In the genomic region with DNA sequence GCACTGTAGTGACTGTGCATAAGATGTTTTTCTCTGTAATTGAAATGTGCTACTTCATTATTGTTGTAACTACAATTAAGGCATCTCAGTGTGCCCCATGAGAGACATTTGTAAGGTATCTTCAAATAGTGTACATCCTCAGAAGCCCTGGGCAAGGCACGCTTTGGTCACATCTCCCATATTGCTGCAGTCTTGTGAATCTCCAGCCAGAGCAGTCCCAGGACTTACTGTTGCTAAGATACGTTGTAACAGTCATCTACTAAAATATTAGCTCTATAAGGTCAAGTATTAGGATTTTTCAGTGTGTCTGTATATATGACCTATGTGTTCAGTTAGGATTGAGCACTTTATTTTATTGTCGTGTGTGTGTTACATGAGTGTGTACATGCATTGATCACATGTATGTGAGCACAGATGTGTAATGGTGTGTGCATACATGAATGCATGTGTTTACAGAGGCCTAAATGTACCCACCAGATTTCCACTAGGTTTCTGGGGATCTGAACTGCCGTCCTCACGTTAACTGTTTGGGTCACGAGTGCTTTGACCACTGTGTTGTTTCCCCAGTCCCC, we compare ENCODE assay signal across 15 mouse cellular contexts. TPM values are rescaled to one million over a fixed set of nuclear protein-coding genes. Genes with fewer than 3 reads are reported as not detected.
DNase-seq lines count a peak whose midpoint lies in the region; ATAC-seq and TF ChIP-seq lines count a peak whose summit lies in the region.
"Had no signal": no experiment of that assay in that cellular context is flagged by ENCODE, and none has a peak within 500 bp of the region (broad histone marks: within the 10 kb centered on the region; RNA-seq: fewer than 3 reads in every experiment).

No protein-coding gene starts in this region.

- TF ChIP-seq POLR2A in CH12.LX (IDR thresholded peaks at IDR 0.05; ENCODE audit: low read depth, low read length) = no peak

- no peak overlapping the region for H3K4me3 ChIP-seq in CH12.LX (replicated peaks in 1 of 3; ENCODE audit: low read depth in 2 of 3, low read length in 2 of 3, poor library complexity in 1 of 3)
- no peak overlapping the region for H3K4me3 ChIP-seq in forebrain, embryonic 12.5 days (replicated peaks)
- no peak overlapping the region for H3K4me3 ChIP-seq in hindbrain, embryonic 13.5 days
- no peak overlapping the region for H3K4me3 ChIP-seq in midbrain, embryonic 14.5 days (replicated peaks; ENCODE audit: low read depth, low read length)
- H3K4me3 ChIP-seq in limb, embryonic 10.5 days = no peak overlapping the region
- H3K4me3 ChIP-seq: erythroblast, embryonic 14.5 days; limb, embryonic 13.5 days had no signal

- in situ Hi-C loops in CH12.LX (cut with MboI; ENCODE audit: low pct_ligation_motif_present, low pct_unique_long_range_greater_than_20kb, low sequenced_read_pairs) = no loop called here

- H3K4me1 ChIP-seq in CH12.LX (ENCODE audit: control insufficient read depth in 1 of 2, insufficient read depth in 2 of 2) = peaks cover 21 to 28% of the 10 kb centered on the region in 2 experiments
- H3K4me1 ChIP-seq in forebrain, embryonic 12.5 days = peaks cover 24% of the 10 kb centered on the region
- peaks cover 19% of the 10 kb centered on the region for H3K4me1 ChIP-seq in hindbrain, embryonic 13.5 days (replicated peaks)
- H3K4me1 ChIP-seq in midbrain, embryonic 14.5 days (ENCODE audit: control insufficient read depth, insufficient read depth, low read length) = peaks cover 14% of the 10 kb centered on the region
- H3K4me1 ChIP-seq in limb, embryonic 10.5 days = 0 out of 2 replicates have a peak, but pooled peaks cover 5% of the 10 kb centered on the region

- H3K27me3 ChIP-seq in CH12.LX (replicated peaks) = no peaks in the 10 kb centered on the region
- H3K27me3 ChIP-seq in forebrain, embryonic 12.5 days = no peaks in the 10 kb centered on the region
- H3K27me3 ChIP-seq in hindbrain, embryonic 13.5 days = no peaks in the 10 kb centered on the region
- H3K27me3 ChIP-seq in midbrain, embryonic 14.5 days (ENCODE audit: control insufficient read depth, insufficient read depth, low read length) = no peaks in the 10 kb centered on the region
- H3K27me3 ChIP-seq in limb, embryonic 10.5 days (ENCODE audit: low read depth, poor library complexity, severe bottlenecking) = no peaks in the 10 kb centered on the region
- H3K27me3 ChIP-seq: limb, embryonic 13.5 days had no signal

- TF ChIP-seq RAD21 in CH12.LX (IDR thresholded peaks at IDR 0.05; ENCODE audit: low read depth, low read length) = no peak

- DNase-seq in CH12.LX (ENCODE audit: extremely low read depth) = peak; percentile 16
- no peak for DNase-seq in midbrain, embryonic 14.5 days
- no peak for DNase-seq in yolk sac, embryonic 10.5 days (ENCODE audit: low spot score)
- DNase-seq in limb, embryonic 10.5 days (ENCODE audit: low spot score) = no peak
- no peak for DNase-seq in thymus, adult 18-20 months
- no peak for DNase-seq in thymus, postnatal 10 days (ENCODE audit: low spot score in 2 of 2)
- DNase-seq: kidney, adult 9 months; kidney, postnatal 4 days; lung, postnatal 14 days had no signal

- TF ChIP-seq EP300 in CH12.LX (IDR thresholded peaks at IDR 0.05; ENCODE audit: low read length) = no peak

- no peak for TF ChIP-seq CTCF in CH12.LX (conservative IDR thresholded peaks at IDR 0.05 in 1 of 2, IDR thresholded peaks at IDR 0.05 in 1 of 2; ENCODE audit: low read depth in 2 of 2, low read length in 2 of 2)

- H3K9ac ChIP-seq in CH12.LX (ENCODE audit: insufficient read depth, low read depth) = peak overlapping the region; percentile 7; the same call in 1 of the 2 replicates
- H3K9ac ChIP-seq in forebrain, embryonic 12.5 days = no peak overlapping the region
- H3K9ac ChIP-seq in hindbrain, embryonic 13.5 days = no peak overlapping the region
- H3K9ac ChIP-seq in midbrain, embryonic 14.5 days (replicated peaks; ENCODE audit: low read length) = no peak overlapping the region
- H3K9ac ChIP-seq: limb, embryonic 13.5 days had no signal

- peak; percentile 3 for ATAC-seq in forebrain, embryonic 12.5 days (ENCODE audit: low FRiP score)
- ATAC-seq in hindbrain, embryonic 13.5 days (ENCODE audit: low FRiP score) = peak; percentile 53
- peak; percentile 38; the same call in 1 of the 2 replicates for ATAC-seq in midbrain, embryonic 14.5 days (ENCODE audit: low FRiP score, low TSS enrichment)

- H3K9me3 ChIP-seq in CH12.LX (replicated peaks; ENCODE audit: low read length) = no peaks in the 10 kb centered on the region
- no peaks in the 10 kb centered on the region for H3K9me3 ChIP-seq in forebrain, embryonic 12.5 days
- H3K9me3 ChIP-seq in hindbrain, embryonic 13.5 days = no peaks in the 10 kb centered on the region
- no peaks in the 10 kb centered on the region for H3K9me3 ChIP-seq in midbrain, embryonic 14.5 days (ENCODE audit: control insufficient read depth, low read length)
- no peaks in the 10 kb centered on the region for H3K9me3 ChIP-seq in limb, embryonic 10.5 days (replicated peaks)
- H3K9me3 ChIP-seq: limb, embryonic 13.5 days had no signal

- no peaks in the 10 kb centered on the region for H3K79me2 ChIP-seq in CH12.LX (replicated peaks; ENCODE audit: control insufficient read depth, extremely low read depth, insufficient read depth, poor library complexity, severe bottlenecking)

- no peaks in the 10 kb centered on the region for H3K36me3 ChIP-seq in CH12.LX (replicated peaks in 1 of 2; ENCODE audit: control insufficient read depth in 1 of 2, insufficient read depth in 1 of 2, low read length in 1 of 2)
- no peaks in the 10 kb centered on the region for H3K36me3 ChIP-seq in forebrain, embryonic 12.5 days (replicated peaks)
- H3K36me3 ChIP-seq in hindbrain, embryonic 13.5 days = no peaks in the 10 kb centered on the region
- no peaks in the 10 kb centered on the region for H3K36me3 ChIP-seq in midbrain, embryonic 14.5 days (ENCODE audit: control insufficient read depth, insufficient read depth, low read length)
- no peaks in the 10 kb centered on the region for H3K36me3 ChIP-seq in limb, embryonic 10.5 days
- H3K36me3 ChIP-seq: limb, embryonic 13.5 days had no signal

- H3K4me2 ChIP-seq in CH12.LX (ENCODE audit: insufficient read depth, low read depth, poor library complexity, severe bottlenecking) = peak overlapping the region; percentile 49; the same call in 1 of the 2 replicates
- H3K4me2 ChIP-seq in forebrain, embryonic 12.5 days = no peak overlapping the region
- H3K4me2 ChIP-seq in hindbrain, embryonic 13.5 days = no peak overlapping the region
- no peak overlapping the region for H3K4me2 ChIP-seq in midbrain, embryonic 14.5 days (ENCODE audit: low read length)
- H3K4me2 ChIP-seq: limb, embryonic 13.5 days had no signal

- dilution Hi-C loops in CH12.LX (cut with MboI; ENCODE audit: extremely low pct_ligation_motif_present, extremely low pct_unique_long_range_greater_than_20kb, low sequenced_read_pairs) = no loop called here

- H3K27ac ChIP-seq in CH12.LX (ENCODE audit: insufficient read depth, low read depth) = peak overlapping the region; percentile 87
- H3K27ac ChIP-seq in forebrain, embryonic 12.5 days = peak overlapping the region; percentile 82
- H3K27ac ChIP-seq in hindbrain, embryonic 13.5 days = peak overlapping the region; percentile 83
- H3K27ac ChIP-seq in midbrain, embryonic 14.5 days (replicated peaks; ENCODE audit: low read depth, low read length) = peak overlapping the region; percentile 72
- H3K27ac ChIP-seq in limb, embryonic 10.5 days = no peak overlapping the region
- H3K27ac ChIP-seq: limb, embryonic 13.5 days had no signal

- 50% methylated on average over 6 of the region's 6 CpGs for WGBS in forebrain, embryonic 12.5 days
- 42% methylated on average over 6 of the region's 6 CpGs for WGBS in hindbrain, embryonic 13.5 days
- 55% methylated on average over 6 of the region's 6 CpGs for WGBS in midbrain, embryonic 14.5 days
- WGBS in limb, embryonic 10.5 days = 88% methylated on average over 6 of the region's 6 CpGs

TF ChIP-seq in CH12.LX, 34 proteins besides CTCF, POLR2A, EP300 and RAD21:
- peak; percentile 20; the same call in 1 of the 2 replicates for TF ChIP-seq MXI1 (IDR thresholded peaks at IDR 0.05; ENCODE audit: low read depth, low read length)
- TF ChIP-seq BHLHE40 (IDR thresholded peaks at IDR 0.05; ENCODE audit: low read depth, low read length) = peak; percentile 98; the same call in 1 of the 2 replicates
- TF ChIP-seq E2F4 (IDR thresholded peaks at IDR 0.05; ENCODE audit: insufficient replicate concordance, low read depth, low read length) = no peak

RNA-seq across cellular contexts. Expression of gene Crb1, which starts 30.8 kb away (rescaled TPM):
- total RNA-seq in CH12.LX (2012; rRNA removed) = 0.25 and 0.29 TPM in 2 replicates
- 0.12 and 0.16 TPM in 2 replicates for total RNA-seq in CH12.LX (2014; rRNA removed)
- polyA plus RNA-seq in CH12.LX (2012; ENCODE audit: insufficient read length, low read depth) = 0.10 and 0.15 TPM in 2 replicates
- 2.6 and 3.1 TPM in 2 replicates for polyA plus RNA-seq in forebrain, embryonic 12.5 days (2016; fragmentation: Nextera tagmentation; extraction: Ambion mirVana)
- polyA plus RNA-seq in hindbrain, embryonic 13.5 days (2015; fragmentation: Nextera tagmentation; extraction: Ambion mirVana) = 1.7 and 2.7 TPM in 2 replicates
- polyA plus RNA-seq in midbrain, embryonic 14.5 days (2014; fragmentation: Nextera tagmentation; extraction: Ambion mirVana) = 2.0 and 3.0 TPM in 2 replicates
- polyA plus RNA-seq in limb, embryonic 10.5 days (2016; fragmentation: Nextera tagmentation; extraction: Ambion mirVana) = 0.44 and 0.46 TPM in 2 replicates
- polyA plus RNA-seq: erythroblast, embryonic 14.5 days; gonadal fat pad, adult 2 months; liver, embryonic 16.5 days had no signal

Comparison
In these comparisons a context has a peak if more than half of its experiments do, and no peak if none do; other contexts are left out.
1. ATAC-seq: peak in every context shown above with its lines; median percentile 53 in hindbrain, embryonic 13.5 days; 38 in midbrain, embryonic 14.5 days; 3 in forebrain, embryonic 12.5 days.